ENCODE assay signal across 10 mouse cellular contexts in genomic region chr3:143100203-143100602, GRCm38 (mm10).
DNase-seq lines count a peak whose midpoint lies in the region; ATAC-seq and TF ChIP-seq lines count a peak whose summit lies in the region.
"Had no signal": no experiment of that assay in that cellular context is flagged by ENCODE, and none has a peak within 500 bp of the region (broad histone marks: within the 10 kb centered on the region; RNA-seq: fewer than 3 reads in every experiment).

No protein-coding gene starts in this region.

- no peak for DNase-seq in frontal cortex, postnatal 10 days (ENCODE audit: low spot score in 2 of 2)
- DNase-seq in lung, postnatal 0 days (ENCODE audit: low spot score) = no peak
- DNase-seq in lung, postnatal 14 days = no peak
- DNase-seq in limb, embryonic 11.5 days (ENCODE audit: low spot score) = no peak
- no peak for DNase-seq in urinary bladder, postnatal 14 days (ENCODE audit: low spot score)
- DNase-seq in thymus, postnatal 36 days = no peak
- DNase-seq: cerebellum, adult 11-12 months; thymus, postnatal 25 days had no signal

- TF ChIP-seq CTCF in lung, postnatal 0 days (IDR thresholded peaks at IDR 0.05) = no peak

- H3K9ac ChIP-seq in lung, postnatal 0 days (replicated peaks; ENCODE audit: low read depth) = no peak overlapping the region
- no peak overlapping the region for H3K9ac ChIP-seq in limb, embryonic 11.5 days (ENCODE audit: low read length)
- H3K9ac ChIP-seq in stomach, embryonic 14.5 days (replicated peaks; ENCODE audit: low read depth, low read length) = no peak overlapping the region

- no peaks in the 10 kb centered on the region for H3K36me3 ChIP-seq in lung, postnatal 0 days (ENCODE audit: insufficient read depth, low read length)
- H3K36me3 ChIP-seq in limb, embryonic 11.5 days (ENCODE audit: control insufficient read depth, insufficient read depth, low read length) = no peaks in the 10 kb centered on the region
- H3K36me3 ChIP-seq in stomach, embryonic 14.5 days (ENCODE audit: control insufficient read depth, insufficient read depth, low read length) = no peaks in the 10 kb centered on the region

- no peak for TF ChIP-seq EP300 in lung, postnatal 0 days (IDR thresholded peaks at IDR 0.05)

- H3K9me3 ChIP-seq in lung, postnatal 0 days (ENCODE audit: low read length) = no peaks in the 10 kb centered on the region
- no peaks in the 10 kb centered on the region for H3K9me3 ChIP-seq in limb, embryonic 11.5 days (ENCODE audit: control insufficient read depth, low read length)
- H3K9me3 ChIP-seq in stomach, embryonic 14.5 days (ENCODE audit: control insufficient read depth, low read depth, low read length) = no peaks in the 10 kb centered on the region

- H3K4me2 ChIP-seq in lung, postnatal 0 days (replicated peaks; ENCODE audit: low read depth, low read length) = peak overlapping the region; percentile 69; the same call in 1 of the 2 replicates
- peak overlapping the region; percentile 63 for H3K4me2 ChIP-seq in limb, embryonic 11.5 days (ENCODE audit: low read depth, severe bottlenecking)
- H3K4me2 ChIP-seq in stomach, embryonic 14.5 days (replicated peaks; ENCODE audit: low read depth, low read length) = peak overlapping the region; percentile 78

- 61% methylated on average over 7 of the region's 7 CpGs for WGBS in lung, postnatal 0 days
- WGBS in limb, embryonic 11.5 days = 48% methylated on average over 7 of the region's 7 CpGs
- 45% methylated on average over 7 of the region's 7 CpGs for WGBS in stomach, embryonic 14.5 days

- H3K4me3 ChIP-seq in lung, postnatal 0 days (ENCODE audit: low read depth, low read length) = peak overlapping the region; percentile 38; the same call in 1 of the 2 replicates
- no peak overlapping the region for H3K4me3 ChIP-seq in limb, embryonic 11.5 days (ENCODE audit: low read depth, low read length)
- peak overlapping the region; percentile 36; the same call in 1 of the 2 replicates for H3K4me3 ChIP-seq in stomach, embryonic 14.5 days (ENCODE audit: low read depth, low read length)

- H3K4me1 ChIP-seq in lung, postnatal 0 days (ENCODE audit: insufficient read depth, low read depth, low read length) = peaks cover 3% of the 10 kb centered on the region; the same call in 1 of the 2 replicates
- no peaks in the 10 kb centered on the region for H3K4me1 ChIP-seq in limb, embryonic 11.5 days (ENCODE audit: control insufficient read depth, insufficient read depth, low read length)
- H3K4me1 ChIP-seq in stomach, embryonic 14.5 days (ENCODE audit: control insufficient read depth, insufficient read depth, low read length) = 0 out of 2 replicates have a peak, but pooled peaks cover 10% of the 10 kb centered on the region

- H3K27me3 ChIP-seq in lung, postnatal 0 days (replicated peaks; ENCODE audit: insufficient read depth, low read length) = no peaks in the 10 kb centered on the region
- no peaks in the 10 kb centered on the region for H3K27me3 ChIP-seq in limb, embryonic 11.5 days (ENCODE audit: control insufficient read depth, insufficient read depth, low read length)
- H3K27me3 ChIP-seq in stomach, embryonic 14.5 days (ENCODE audit: control insufficient read depth, insufficient read depth, low read length) = no peaks in the 10 kb centered on the region

- H3K27ac ChIP-seq in lung, postnatal 0 days (ENCODE audit: low read length) = no peak overlapping the region
- no peak overlapping the region for H3K27ac ChIP-seq in limb, embryonic 11.5 days (replicated peaks; ENCODE audit: low read depth, low read length)
- H3K27ac ChIP-seq in stomach, embryonic 14.5 days (ENCODE audit: low read length) = no peak overlapping the region; the same call in 1 of the 2 replicates

- peak; percentile 66 for ATAC-seq in frontal cortex, adult (ENCODE audit: low TSS enrichment)
- ATAC-seq in lung, postnatal 0 days = no peak
- no peak for ATAC-seq in limb, embryonic 11.5 days (ENCODE audit: insufficient number of reproducible peaks, low FRiP score, low TSS enrichment, low read depth)
- ATAC-seq in stomach, embryonic 14.5 days (ENCODE audit: insufficient number of reproducible peaks, insufficient read depth, low FRiP score, low read depth) = no peak; the same call in 1 of the 2 replicates
